ENCODE assay signal across 29 mouse cellular contexts in genomic region chr19:58974126-58974525, GRCm38 (mm10). TPM values are rescaled to one million over a fixed set of nuclear protein-coding genes. Genes with fewer than 3 reads are reported as not detected.
"Had no signal": no experiment of that assay in that cellular context is flagged by ENCODE, and none has a peak within 500 bp of the region (broad histone marks: within the 10 kb centered on the region; RNA-seq: fewer than 3 reads in every experiment).

No protein-coding gene starts in this region.

- H3K36me3 ChIP-seq: heart, embryonic 13.5 days; heart, embryonic 15.5 days; limb, embryonic 10.5 days; limb, embryonic 12.5 days; liver, embryonic 13.5 days; liver, embryonic 15.5 days had no signal

- H3K27me3 ChIP-seq: liver, embryonic 15.5 days had no signal

- DNase-seq: gastrocnemius, postnatal 14 days; gastrocnemius, postnatal 36 days; heart, adult 11 months; heart, adult 2 months; heart, postnatal 14 days; heart, postnatal 36 days; kidney, adult 11 months; kidney, adult 2 months; kidney, postnatal 10 days; kidney, postnatal 25 days; kidney, postnatal 4 days; liver; liver, embryonic 13.5 days had no signal

- H3K4me2 ChIP-seq: heart, embryonic 11.5 days; heart, embryonic 13.5 days; heart, embryonic 15.5 days; hindbrain, embryonic 13.5 days; hindbrain, embryonic 15.5 days; limb, embryonic 12.5 days; liver, embryonic 11.5 days; liver, embryonic 13.5 days; liver, embryonic 15.5 days had no signal

- H3K4me3 ChIP-seq: heart, adult 2 months; heart, embryonic 13.5 days; heart, embryonic 15.5 days; hindbrain, embryonic 13.5 days; hindbrain, embryonic 15.5 days; layer of hippocampus, adult 2 months; left cerebral cortex, adult 2 months; limb, embryonic 10.5 days; limb, embryonic 12.5 days; liver, embryonic 13.5 days; liver, embryonic 15.5 days had no signal

- H3K9me3 ChIP-seq: heart, embryonic 13.5 days; heart, embryonic 15.5 days; hindbrain, embryonic 13.5 days; hindbrain, embryonic 15.5 days; limb, embryonic 10.5 days; limb, embryonic 12.5 days; liver, embryonic 13.5 days; liver, embryonic 15.5 days had no signal

- H3K9ac ChIP-seq: heart, embryonic 13.5 days; heart, embryonic 15.5 days; hindbrain, embryonic 13.5 days; hindbrain, embryonic 15.5 days; limb, embryonic 12.5 days; liver, embryonic 13.5 days; liver, embryonic 15.5 days had no signal

- H3K4me1 ChIP-seq: heart, embryonic 15.5 days had no signal

- ATAC-seq: hindbrain, postnatal 0 days; intestine, embryonic 16.5 days had no signal

- H3K27ac ChIP-seq: heart, adult 2 months; heart, embryonic 13.5 days; heart, embryonic 15.5 days; hindbrain, embryonic 13.5 days; hindbrain, embryonic 15.5 days; hindbrain, postnatal 0 days; layer of hippocampus, adult 2 months; left cerebral cortex, adult 2 months; limb, embryonic 10.5 days; limb, embryonic 12.5 days; liver, embryonic 13.5 days; liver, embryonic 15.5 days had no signal

RNA-seq across cellular contexts. Expression of gene Hspa12a, which starts 30.7 kb away (rescaled TPM):
- total RNA-seq: hematopoietic stem cell, adult 5-6 weeks had no signal

RNA-seq across cellular contexts. Expression of gene Eno4, which starts 30.9 kb away (rescaled TPM):
- total RNA-seq: gastrocnemius, adult 18-20 months; gastrocnemius, adult 8-10 months; gastrocnemius, postnatal 36 days; heart, adult 2 months; heart, postnatal 14 days; heart, postnatal 36 days; hematopoietic stem cell, adult 5-6 weeks had no signal
- polyA plus RNA-seq: liver, embryonic 15.5 days had no signal
